Mouse (Mus musculus): ENCODE measurements at regions not wholly inside any gene's neighbourhood (a gene's known extent, or its start where the extent isn't known, plus 50 kb on each side); places are given as distances from the start of the nearest gene placed in this dataset.
"Not testable (repeated sequence)": the region's sequence is repeated elsewhere in the genome, so short reads cannot be mapped to it uniquely, and the experiment has no call there.

DNA sequence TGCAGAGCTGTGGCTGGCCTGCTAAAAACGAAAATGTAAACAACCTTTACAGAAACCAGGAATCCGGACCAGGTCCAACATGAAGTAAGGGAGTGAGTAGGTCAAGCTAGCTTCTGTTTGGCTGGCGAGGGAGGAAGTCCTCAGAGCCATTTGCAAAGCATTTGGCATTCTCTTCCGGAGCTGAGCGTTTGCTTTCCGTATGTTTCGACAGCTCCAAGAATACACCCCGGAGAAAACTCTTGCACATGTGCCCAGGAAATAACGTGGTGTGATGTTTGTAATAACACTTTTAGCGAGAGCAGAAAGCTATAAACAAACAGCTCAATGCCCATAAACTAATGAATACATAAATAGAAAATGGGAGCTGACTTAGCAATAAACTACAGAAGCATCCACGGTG is 131.6 kb upstream of the Ubl3 start:
- intact Hi-C loops (cut with DNase I), result no loop called here
- no peak for DNase-seq (ENCODE audit: low spot score in 2 of 2)

DNA sequence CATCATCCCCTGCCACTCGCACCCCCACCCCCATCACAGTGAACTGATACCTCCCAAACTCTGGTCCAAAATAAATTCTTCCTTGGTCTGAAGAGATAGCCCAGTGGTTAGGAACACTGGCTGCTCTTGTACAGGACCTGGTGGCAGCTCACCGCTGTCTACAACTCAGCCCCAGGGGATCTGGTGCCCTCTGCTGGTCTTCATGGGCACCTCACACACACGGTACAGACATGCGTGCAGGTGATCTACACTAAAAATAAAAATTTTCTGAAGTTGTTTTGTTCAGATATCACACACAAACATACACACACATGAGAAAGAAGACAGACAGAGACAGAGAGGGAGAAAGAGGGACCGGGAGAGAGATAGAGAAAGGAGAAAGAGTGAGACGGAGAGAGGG is 130.0 kb upstream of the Ubl3 start:
- no peak for DNase-seq (ENCODE audit: low spot score in 2 of 2)
- intact Hi-C loops (cut with DNase I), result no loop called here

DNA sequence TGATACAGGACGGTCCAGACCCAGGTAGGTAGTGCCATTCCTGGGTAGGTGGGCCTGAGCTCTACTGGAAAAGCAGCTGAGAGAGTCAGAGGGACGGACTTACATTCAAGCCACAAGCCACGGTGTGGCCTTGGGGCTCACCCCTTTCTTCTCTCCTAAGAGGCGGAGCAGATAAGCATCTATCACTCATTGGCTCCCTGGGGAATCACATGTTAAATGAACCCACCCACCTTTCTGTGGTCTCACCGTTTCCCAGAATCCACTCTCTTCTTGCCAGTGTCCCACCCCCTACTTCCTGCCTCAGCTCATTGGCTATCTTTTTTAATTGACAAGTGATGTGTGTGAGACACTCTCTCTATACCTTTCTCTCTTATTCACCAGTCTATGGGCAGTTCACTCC is 127.8 kb upstream of the Ubl3 start:
- intact Hi-C loops (cut with DNase I), result no loop called here
- no peak for DNase-seq (ENCODE audit: low spot score in 2 of 2)

DNA sequence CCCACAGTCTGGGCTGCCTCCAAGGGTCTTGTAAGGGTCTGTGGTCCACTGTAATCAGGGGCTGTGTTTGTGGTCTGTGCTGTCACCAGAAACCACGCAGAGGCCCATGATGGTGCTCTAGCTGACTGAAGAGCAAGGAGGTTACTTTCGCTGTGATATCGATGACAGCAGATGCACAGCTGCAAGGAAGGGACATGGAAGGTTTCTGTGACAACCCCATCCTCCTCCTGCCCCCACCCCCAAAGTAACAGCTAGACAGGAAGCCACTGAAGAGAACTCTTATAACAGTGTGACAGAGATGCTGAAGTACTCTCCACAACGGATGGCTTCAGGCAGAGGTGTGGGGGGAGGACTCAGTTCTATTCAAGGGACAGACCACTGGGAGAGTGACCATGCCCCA is 127.0 kb upstream of the Ubl3 start:
- no peak for DNase-seq (ENCODE audit: low spot score in 2 of 2)
- intact Hi-C loops (cut with DNase I), result no loop called here

DNA sequence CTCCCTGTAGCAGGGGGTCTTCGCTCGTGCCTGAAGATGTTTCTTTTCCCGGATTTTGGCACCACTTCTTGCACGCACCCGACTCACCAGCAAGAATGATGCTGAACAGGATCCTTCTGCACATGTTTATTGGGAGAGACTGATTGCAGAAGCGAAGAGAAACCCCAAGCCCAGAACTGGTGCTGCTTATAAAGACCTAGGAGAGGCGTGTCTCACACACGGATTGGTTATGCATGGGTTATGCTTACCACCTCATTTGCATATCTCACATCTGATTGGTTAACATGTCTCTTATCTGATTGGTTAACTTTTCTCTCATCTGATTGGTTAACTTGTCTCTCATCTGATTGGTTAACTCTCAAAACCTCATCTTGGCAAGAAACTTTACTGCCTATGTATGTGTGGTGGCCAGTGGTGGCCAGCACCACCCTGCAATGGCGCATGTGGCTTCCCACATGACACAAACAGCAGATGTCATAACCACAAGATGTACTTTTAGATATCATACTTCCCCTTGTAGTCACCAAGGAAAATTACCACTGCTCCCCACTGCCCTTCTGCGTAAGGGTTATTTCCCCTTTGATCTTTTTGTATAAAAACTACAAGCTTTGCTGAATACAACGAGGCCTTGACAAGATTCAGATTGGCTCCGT is 125.8 kb upstream of the Ubl3 start:
- DNase-seq (ENCODE audit: low spot score in 2 of 2); intact Hi-C loops (cut with DNase I): not testable (repeated sequence)

DNA sequence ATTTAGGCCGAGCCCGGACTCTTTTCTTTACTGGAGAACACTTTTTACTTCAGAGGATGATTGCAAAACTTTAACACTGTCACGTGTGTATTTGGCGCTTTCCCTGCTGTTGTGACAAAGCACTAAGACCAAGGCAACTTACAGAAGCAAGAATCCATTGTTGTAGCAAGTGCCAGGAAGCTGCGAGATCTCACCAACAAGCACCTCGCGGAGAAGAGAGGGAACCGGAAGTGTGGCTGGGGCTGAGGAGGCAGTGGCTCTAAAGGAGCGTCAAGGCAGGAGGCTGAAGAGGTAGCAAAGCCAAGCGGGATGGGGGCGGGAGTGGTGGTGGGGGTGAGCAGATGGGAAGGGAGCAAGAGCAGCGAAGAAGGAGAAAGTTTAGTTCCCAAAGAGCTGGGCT is 121.7 kb upstream of the Ubl3 start:
- intact Hi-C loops (cut with DNase I), result no loop called here

DNA sequence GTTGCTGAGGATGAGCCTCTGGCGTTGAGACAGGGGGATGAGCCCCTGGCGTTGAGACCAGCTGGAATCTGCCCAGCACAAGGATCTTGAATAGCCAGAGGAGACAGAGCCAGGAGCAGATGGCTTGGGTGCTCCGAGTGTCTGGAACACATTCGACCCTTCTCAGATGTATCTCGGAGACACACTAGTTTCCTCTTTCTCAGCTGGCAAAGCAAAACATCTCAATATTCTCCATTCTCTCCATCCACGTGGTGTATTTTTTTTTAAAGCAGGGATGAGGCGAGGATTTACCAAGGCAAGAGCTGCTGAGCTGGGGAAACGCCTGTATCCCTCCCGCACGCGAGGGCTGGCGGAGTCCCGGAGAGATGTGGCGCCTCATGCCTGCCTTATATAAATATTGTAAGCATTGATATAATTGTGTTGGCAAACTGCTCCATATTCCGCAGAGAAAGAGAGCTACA is 109.7 kb upstream of the Ubl3 start:
- peak; percentile 44 to 67 for DNase-seq (ENCODE audit: low spot score in 2 of 2)

More for the DNA sequence above, 121.7 kb upstream of the Ubl3 start:
- DNase-seq (ENCODE audit: low spot score in 2 of 2), result no peak

DNA sequence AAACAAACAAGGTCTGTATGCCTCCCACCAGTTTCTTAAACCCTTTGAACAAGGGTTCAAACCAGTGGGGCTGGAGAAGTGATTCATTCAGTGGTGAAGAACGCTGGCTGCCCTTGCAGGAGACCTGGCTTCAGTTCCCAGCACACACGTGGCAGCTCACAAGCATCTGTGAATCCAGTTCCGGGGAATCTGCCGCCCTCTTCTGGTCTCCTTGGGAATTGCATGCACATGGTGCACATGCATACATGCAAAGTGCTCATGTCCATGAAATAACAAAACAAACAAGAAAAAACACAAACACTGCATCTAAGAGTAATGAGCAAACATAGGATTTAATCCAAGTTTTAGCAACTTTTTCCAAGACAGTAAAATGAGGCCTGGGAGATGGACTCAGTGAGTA is 108.5 kb upstream of the Ubl3 start:
- DNase-seq (ENCODE audit: low spot score in 2 of 2), result no peak
- intact Hi-C loops (cut with DNase I), result no loop called here

More for the DNA sequence above, 109.7 kb upstream of the Ubl3 start:
- intact Hi-C loops (cut with DNase I), result no loop called here

DNA sequence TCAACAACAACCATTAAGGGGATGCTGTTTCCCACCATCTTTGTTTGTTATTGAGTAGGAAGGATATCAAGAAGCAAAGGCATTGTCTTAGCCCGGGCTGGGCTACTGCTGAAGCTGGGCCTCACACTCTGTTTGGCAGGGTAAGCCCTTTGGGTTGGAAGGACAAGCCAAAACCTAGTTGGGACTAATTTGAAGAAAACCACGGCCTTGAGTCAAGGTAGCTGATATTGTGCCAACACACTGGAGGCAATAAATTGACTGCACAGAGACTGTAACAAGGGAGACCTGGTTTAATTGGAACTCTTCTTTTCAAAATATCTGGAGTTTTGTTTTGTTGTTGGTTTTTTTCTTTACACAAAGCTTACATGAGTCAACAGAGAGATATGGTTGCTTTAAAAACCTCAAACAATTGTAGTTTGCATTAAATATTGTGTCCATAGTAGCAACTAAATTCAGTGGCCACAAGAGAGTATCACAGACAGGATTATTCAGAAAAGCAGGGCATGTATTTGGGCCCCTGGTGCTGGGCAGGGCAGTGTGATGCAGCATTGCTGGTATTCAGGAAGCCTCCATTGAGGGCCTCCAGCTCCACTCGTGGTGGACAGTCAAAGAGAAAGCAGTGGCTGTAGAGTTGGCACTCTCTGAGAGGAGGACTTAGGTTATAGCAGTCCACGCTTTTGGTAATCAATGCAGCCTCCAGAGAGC is 105.5 kb upstream of the Ubl3 start:
- intact Hi-C loops (cut with DNase I), result no loop called here

DNA sequence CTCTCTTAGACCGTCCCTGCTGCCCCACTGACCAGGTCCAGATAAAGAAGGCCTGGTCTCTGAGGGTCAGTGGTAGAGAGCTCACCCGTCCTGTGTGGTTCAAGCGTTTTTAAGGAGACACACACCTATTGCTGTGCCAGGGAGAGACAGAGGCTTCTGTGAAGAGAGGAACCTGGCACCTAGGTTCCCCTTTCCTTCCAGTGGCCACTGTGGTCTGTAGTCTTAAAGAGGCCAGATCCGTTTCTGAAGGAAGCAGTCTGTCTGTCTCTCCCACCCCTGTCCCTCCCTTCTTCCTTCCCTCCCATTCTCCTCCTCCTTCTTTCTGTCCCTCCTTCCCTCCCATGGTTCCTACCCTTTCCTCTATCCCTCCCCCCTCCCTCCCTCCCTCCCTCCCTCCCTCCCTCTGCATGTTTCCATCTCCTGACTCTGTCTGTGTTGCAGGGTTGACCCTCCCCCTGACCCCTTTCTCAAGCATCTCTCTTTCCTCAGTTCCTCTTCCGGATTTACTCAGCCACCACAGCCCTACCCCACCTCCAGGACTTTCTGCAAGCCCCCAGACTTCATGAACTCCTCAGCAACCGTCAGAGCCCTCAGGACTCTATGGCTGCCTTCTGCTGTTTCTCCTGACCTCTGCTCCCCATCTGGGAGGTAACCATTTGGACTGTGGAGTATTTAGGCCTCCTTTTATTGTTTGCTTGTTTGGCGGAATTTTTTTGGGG is 100.1 kb upstream of the Ubl3 start:
- DNase-seq (ENCODE audit: low spot score in 2 of 2), result no peak
- intact Hi-C loops (cut with DNase I), result no loop called here

More for the DNA sequence above, 105.5 kb upstream of the Ubl3 start:
- DNase-seq (ENCODE audit: low spot score in 2 of 2), result no peak

DNA sequence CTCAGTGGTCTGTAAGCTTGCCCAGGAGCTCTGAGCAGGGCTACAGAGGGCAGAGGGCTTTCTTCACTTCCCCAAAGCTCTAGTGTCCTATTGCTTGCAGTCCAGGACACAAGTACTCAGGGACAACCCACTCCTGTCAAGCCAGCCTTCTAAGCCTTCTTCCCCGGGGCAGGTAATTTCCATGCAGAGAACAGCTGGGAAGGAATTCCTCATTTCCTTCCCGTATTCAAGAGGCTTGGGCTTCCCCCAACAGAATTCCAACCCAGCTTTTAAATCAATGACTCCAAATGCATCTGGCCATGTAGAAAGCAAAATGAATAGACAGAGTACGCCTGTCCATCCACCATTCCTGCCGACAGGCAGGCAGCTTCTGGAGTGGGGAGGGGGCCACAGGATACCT is 99.1 kb upstream of the Ubl3 start:
- intact Hi-C loops (cut with DNase I), result no loop called here

DNA sequence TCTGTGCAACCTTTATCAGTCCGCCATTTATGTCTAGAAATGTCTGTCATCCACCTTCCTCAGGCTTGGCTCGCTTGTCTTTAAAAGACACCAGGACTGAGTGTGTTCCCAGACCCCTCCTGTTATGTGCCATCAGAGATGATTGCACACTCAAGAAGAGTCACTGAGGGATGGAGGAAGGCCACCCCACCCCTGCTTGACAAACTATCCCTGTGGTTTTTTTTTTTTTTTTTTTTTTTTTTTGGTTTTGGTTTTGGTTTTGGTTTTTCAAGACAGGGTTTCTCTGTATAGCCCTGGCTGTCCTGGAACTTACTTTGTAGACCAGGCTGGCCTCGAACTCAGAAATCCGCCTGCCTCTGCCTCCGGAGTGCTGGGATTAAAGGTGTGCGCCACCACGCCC is 97.0 kb upstream of the Ubl3 start:
- DNase-seq (ENCODE audit: low spot score in 2 of 2); intact Hi-C loops (cut with DNase I): not testable (repeated sequence)

More for the DNA sequence above, 99.1 kb upstream of the Ubl3 start:
- no peak for DNase-seq (ENCODE audit: low spot score in 2 of 2)

DNA sequence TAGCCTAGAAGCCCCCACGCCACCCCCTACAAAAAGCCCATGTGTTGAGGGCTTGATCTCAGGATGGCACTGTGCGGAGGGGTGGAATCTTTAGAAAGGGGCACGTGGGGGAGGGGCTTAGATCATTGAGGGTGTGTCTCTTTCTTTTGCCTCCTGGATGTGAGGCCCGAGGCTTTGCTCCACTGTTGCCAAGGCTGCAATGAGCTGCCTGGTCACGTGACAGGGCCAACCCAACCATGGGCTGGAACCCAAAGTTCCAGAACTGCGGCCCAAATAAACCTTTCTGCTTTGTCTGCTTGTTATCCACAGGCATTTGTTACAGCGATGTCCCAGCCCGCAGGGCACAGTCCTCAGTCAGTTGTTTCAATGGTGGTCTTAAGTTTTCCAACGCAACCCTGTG is 96.5 kb upstream of the Ubl3 start:
- DNase-seq (ENCODE audit: low spot score in 2 of 2), result no peak
- intact Hi-C loops (cut with DNase I), result no loop called here

DNA sequence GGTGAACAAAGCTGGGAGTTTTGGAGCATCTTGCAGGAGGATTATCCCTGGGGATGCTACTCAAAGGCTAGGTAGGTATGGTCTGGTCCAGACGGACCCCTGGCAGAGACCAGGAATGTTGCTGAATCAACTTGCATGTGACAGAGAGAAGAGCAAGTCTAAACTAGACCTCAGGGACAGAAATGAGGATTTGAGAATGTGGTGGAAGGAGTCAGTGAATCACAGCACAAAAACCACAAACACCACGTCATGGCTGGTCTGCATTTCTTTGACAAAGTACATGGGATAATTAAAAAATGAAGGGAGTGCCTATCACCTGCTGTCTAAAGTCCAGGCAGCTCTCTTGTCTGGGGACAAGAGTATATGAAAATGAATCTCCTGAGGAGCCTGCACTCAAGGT is 95.1 kb upstream of the Ubl3 start:
- no peak for DNase-seq (ENCODE audit: low spot score in 2 of 2)
- intact Hi-C loops (cut with DNase I), result no loop called here

DNA sequence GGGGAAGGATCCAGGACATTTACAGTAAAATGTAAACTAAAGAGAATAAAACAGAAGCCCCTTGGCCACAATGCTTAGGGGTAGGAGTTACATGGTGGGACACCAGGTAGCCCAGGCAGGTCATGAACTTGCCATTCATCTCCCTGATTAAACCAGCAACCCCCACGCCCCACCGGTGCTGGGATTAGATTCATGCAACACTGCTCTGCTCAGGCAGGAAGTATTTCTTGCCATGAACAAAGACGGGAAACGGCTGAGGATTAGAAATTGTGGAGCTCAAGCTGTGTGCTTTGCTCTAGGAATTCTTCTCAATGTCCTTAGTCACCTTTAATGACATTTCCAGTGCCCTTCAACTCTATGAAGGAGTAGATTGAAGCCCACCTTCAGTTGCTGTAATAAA is 93.2 kb upstream of the Ubl3 start:
- DNase-seq (ENCODE audit: low spot score in 2 of 2), result no peak
- intact Hi-C loops (cut with DNase I), result no loop called here

DNA sequence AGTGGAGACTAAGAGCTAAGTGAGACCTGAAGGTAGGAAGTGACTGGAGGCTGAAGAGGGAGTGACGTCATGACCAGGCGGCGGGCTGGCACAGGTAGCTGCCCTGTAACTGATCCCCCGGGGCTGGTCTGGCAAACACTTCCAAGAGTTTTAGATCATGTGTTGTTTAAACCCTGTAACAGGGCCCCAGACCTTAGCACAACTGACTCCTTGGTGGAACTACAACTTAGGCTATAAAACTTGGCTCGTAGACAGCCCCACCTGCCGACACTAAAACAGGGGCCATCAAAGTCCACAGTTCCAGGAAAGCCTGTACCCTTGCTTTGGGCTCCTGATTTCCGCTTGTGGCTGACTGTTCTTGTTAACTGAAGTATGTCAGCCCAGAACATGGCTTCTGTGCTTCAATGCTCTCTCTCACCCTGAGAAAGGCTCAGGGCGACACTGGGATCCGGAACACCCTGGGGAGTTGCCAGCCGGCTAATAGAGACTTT is 92.6 kb upstream of the Ubl3 start:
- intact Hi-C loops (cut with DNase I), result no loop called here
- no peak for DNase-seq (ENCODE audit: low spot score in 2 of 2)

DNA sequence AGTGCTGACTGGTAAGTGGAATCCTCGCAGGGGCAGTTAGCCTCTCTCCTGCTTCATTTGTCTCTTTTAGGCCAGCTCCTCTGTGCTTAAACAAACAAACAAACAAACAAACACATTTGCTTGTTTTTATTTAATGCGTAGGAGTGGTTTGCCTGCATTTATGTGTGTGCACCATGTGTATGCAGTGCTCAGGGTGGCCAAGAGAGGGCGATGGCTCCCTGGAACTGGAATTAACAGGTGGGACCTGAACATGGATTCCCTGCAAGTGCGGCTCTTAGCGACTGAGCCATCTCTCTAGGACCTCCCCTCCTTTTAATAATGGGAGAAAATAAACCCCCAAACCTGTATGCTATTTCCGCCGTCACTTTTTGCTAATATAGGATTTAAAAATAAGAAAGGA is 91.8 kb upstream of the Ubl3 start:
- intact Hi-C loops (cut with DNase I), result no loop called here
- DNase-seq (ENCODE audit: low spot score in 2 of 2), result no peak

DNA sequence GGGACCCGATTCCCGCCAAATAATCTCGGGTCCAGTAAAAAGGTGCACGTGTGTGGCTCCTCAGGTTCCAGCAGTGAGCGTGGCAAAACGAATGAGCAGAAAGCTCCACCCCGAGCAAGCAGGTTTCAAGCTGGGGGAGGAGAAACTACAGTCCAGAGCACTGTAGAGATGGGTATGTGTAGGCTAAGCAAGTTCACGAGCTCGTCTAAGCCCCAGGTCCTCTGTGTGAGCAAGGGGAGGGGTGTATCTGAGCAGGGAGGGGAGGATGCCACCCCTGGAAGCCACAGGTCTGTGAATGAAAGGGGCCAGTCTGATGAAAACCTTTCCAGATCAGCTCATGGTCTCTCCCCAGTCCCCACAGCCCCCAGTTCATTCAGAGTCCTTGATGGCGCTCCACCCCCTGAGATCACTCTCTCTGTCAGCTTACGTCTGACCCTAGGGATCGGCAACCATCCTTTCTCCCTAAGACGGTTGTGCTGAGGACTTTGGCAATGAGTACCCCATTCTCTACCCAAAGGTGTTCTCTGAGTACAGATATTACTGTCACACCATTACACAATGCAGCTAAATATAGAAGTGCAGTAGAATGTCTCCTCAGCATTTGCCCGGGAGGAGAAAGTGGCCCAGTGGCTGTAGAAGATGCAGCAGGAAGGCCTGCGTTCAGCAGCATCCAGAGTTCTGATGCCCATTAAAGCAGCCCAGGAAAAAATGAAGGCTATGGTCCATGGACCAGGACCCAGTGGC is 89.2 kb upstream of the Ubl3 start:
- DNase-seq (ENCODE audit: low spot score in 2 of 2), result no peak
- intact Hi-C loops (cut with DNase I), result no loop called here

DNA sequence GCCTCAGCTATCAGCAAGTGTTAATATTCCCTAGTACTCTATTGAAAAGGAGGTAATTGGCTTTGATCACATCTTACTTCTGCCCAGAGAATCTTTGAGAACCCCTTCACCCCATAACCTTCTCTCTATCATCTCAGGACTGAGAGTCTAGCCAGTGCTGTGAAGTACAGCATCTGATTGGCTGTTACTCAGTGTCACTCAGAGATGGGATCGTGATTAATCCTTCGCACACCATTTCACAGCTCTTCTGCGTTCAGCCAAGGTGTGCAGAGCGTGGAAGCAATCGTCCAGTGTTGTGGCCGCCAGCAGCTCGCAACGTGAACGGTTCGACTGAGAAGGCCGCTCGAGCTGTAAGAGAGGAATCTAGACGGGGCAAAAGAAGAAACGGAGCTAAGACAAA is 87.9 kb upstream of the Ubl3 start:
- intact Hi-C loops (cut with DNase I), result no loop called here
- DNase-seq (ENCODE audit: low spot score in 2 of 2), result no peak

DNA sequence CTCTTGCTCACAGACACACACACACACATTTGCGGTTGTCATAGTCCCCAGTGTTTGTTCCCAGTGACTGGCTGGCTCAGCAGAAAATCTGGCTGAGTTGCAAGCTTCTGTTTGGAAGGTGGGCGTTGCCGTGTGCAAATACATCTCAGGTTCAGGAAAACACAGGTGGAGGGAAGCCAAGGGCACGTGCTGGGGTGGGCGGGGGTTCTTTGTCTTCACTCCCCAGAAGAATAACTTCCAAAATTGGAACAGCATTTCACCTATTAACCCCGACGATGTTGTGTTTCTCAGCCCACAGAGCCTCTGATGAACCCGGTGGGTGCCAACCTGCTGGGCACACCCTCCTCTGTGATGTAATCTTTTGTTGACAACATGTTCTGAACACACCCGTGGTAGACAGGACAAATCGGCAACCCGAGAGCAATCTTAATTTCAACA is 82.3 kb upstream of the Ubl3 start:
- intact Hi-C loops (cut with DNase I), result no loop called here
- DNase-seq (ENCODE audit: low spot score in 2 of 2), result peak in 1 of 2 experiments; percentile 54

Measured in left cerebral cortex, postnatal 14 days (tissue).